Mouse (Mus musculus): ENCODE data around the gene Adamts2.

DNA sequence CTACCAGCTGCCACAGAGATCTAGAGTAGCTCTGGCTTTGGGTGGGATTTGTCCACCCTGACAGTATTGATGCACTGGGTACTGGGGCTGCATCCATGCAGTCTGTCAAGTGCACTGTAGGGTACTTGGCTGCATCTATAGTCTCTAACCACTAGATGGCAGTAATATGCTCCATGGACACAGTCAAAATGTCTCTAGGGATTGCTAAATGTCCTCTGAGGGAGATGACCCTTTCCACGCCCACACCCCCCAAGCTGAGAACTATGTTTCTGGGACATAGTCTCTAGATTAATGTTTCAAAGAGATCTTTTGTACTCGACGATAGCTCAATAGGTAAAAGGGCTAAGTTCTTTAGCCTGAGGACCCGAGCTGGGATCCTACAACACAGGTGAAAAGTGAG is 42.8 kb upstream of the Adamts2 start:
- TF ChIP-seq POLR2A (IDR thresholded peaks at IDR 0.05; ENCODE audit: borderline replicate concordance, control insufficient read depth, low read depth, low read length) (no peak), CTCF (IDR thresholded peaks at IDR 0.05; ENCODE audit: control insufficient read depth, insufficient read depth, low read length) (peak; percentile 39)

Data from bone marrow, adult 2 months (tissue).